ENCODE assay signal across 11 mouse cellular contexts in the genomic region with DNA sequence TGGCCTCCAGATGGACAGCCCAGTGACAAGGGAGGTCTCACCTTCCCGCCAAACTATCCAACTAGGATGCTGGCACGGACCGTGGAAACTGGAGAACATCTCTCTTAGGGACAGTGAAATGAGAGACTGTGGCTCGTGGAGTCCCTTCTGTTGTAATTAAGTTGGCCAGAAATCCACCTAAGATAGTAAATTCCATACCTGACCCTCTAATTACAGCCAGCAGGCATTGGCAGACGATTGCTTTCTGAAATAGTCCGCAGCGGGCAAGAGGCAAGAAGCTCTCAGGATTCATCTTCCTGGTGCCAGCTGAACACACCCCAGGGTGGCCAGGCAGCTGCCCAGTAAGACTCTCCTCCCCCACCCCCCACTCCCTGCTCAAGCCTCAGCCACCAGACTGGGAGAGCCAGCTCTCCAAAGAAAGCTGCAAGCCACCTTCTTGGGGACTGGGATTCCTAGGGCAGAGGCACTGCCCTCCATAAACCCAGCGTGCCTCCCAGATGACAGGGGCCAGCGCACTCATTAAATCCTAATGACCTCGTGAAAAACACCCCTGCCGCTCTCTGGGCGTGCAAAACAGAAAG. TPM values are rescaled to one million over a fixed set of nuclear protein-coding genes. Genes with fewer than 3 reads are reported as not detected.
DNase-seq lines count a peak whose midpoint lies in the region; ATAC-seq lines count a peak whose summit lies in the region.
"Had no signal": no experiment of that assay in that cellular context is flagged by ENCODE, and none has a peak within 500 bp of the region (broad histone marks: within the 10 kb centered on the region; RNA-seq: fewer than 3 reads in every experiment).

No protein-coding gene starts in this region.

- no peaks in the 10 kb centered on the region; the same call in 1 of the 2 replicates for H3K4me1 ChIP-seq in hindbrain, embryonic 11.5 days (replicated peaks; ENCODE audit: control insufficient read depth, insufficient read depth, low read length)
- peaks cover 14% of the 10 kb centered on the region for H3K4me1 ChIP-seq in neural tube, embryonic 15.5 days

- intact Hi-C loops in left cerebral cortex, postnatal 4 days (cut with DNase I): no loop called here
- intact Hi-C loops in left cerebral cortex, postnatal 25 days (cut with DNase I): no loop called here

- H3K4me2 ChIP-seq in hindbrain, embryonic 11.5 days (replicated peaks; ENCODE audit: low read depth, low read length): no peak overlapping the region
- no peak overlapping the region for H3K4me2 ChIP-seq in neural tube, embryonic 15.5 days

- H3K27ac ChIP-seq in hindbrain, embryonic 11.5 days (ENCODE audit: low read depth, low read length): no peak overlapping the region
- H3K27ac ChIP-seq in neural tube, embryonic 15.5 days (replicated peaks): no peak overlapping the region
- H3K27ac ChIP-seq: liver, embryonic 14.5 days had no signal

- WGBS in hindbrain, embryonic 11.5 days: 49% methylated on average over 12 of the region's 12 CpGs
- 20% methylated on average over 12 of the region's 12 CpGs for whole genome bisulfite sequencing in neural tube, embryonic 15.5 days

- no peaks in the 10 kb centered on the region for H3K36me3 ChIP-seq in hindbrain, embryonic 11.5 days (ENCODE audit: control insufficient read depth, insufficient read depth, low read length)
- H3K36me3 ChIP-seq in neural tube, embryonic 15.5 days: no peaks in the 10 kb centered on the region

- H3K27me3 ChIP-seq in hindbrain, embryonic 11.5 days (ENCODE audit: control insufficient read depth, insufficient read depth, low read length): no peaks in the 10 kb centered on the region
- no peaks in the 10 kb centered on the region for H3K27me3 ChIP-seq in neural tube, embryonic 15.5 days (replicated peaks)
- H3K27me3 ChIP-seq: CH12.LX had no signal

- peak; percentile 93 for DNase-seq in left cerebral cortex, postnatal 4 days
- DNase-seq in left cerebral cortex, postnatal 25 days (ENCODE audit: low spot score in 2 of 2): no peak
- DNase-seq in cerebellum, postnatal 36 days: peak; percentile 75 to 76
- DNase-seq in hindbrain, embryonic 11.5 days (ENCODE audit: low spot score): peak; percentile 19
- no peak for DNase-seq in layer of hippocampus, adult 9-11 months
- no peak for DNase-seq in lung, postnatal 4 days
- DNase-seq in left cerebral cortex, adult 8-10 months (ENCODE audit: low spot score in 2 of 2): no peak
- DNase-seq: heart, adult 18-20 months had no signal

- ATAC-seq in hindbrain, embryonic 11.5 days (ENCODE audit: low FRiP score): 0 out of 2 replicates have a peak, but pooled peaks have one; percentile 17
- ATAC-seq in neural tube, embryonic 15.5 days (ENCODE audit: low FRiP score): no peak

- H3K4me3 ChIP-seq in hindbrain, embryonic 11.5 days (ENCODE audit: low read depth, low read length): no peak overlapping the region
- no peak overlapping the region for H3K4me3 ChIP-seq in neural tube, embryonic 15.5 days (replicated peaks)

- no peaks in the 10 kb centered on the region for H3K9me3 ChIP-seq in hindbrain, embryonic 11.5 days (ENCODE audit: control insufficient read depth, low read length)
- H3K9me3 ChIP-seq in neural tube, embryonic 15.5 days (replicated peaks): no peaks in the 10 kb centered on the region

- H3K9ac ChIP-seq in hindbrain, embryonic 11.5 days (ENCODE audit: low read depth, low read length): no peak overlapping the region
- H3K9ac ChIP-seq in neural tube, embryonic 15.5 days (replicated peaks): 0 out of 2 replicates have a peak overlapping the region, but pooled peaks have one; percentile 4
- H3K9ac ChIP-seq: liver, embryonic 14.5 days had no signal

RNA-seq across cellular contexts. Expression of gene Gli2, which starts 51.9 kb away (rescaled TPM):
- 1 to 10 TPM; 2.9 to 3.3 TPM for total RNA-seq in left cerebral cortex, postnatal 4 days (2021)
- total RNA-seq in left cerebral cortex, postnatal 25 days (2021): 1 to 10 TPM; 2.7 to 3.4 TPM
- 7.1 and 8.7 TPM in 2 replicates for polyA plus RNA-seq in hindbrain, embryonic 11.5 days (2014; fragmentation: Nextera tagmentation; extraction: Ambion mirVana)
- polyA plus RNA-seq in neural tube, embryonic 15.5 days (2015; fragmentation: Nextera tagmentation; extraction: Ambion mirVana): 1.6 and 3.1 TPM in 2 replicates
- 1 to 10 TPM; 3.0 to 3.9 (median 3.4) TPM for total RNA-seq in left cerebral cortex, adult 8-10 months (2022)
- total RNA-seq: CH12.LX had no signal

Comparison
In these comparisons a context has a peak if more than half of its experiments do, and no peak if none do; other contexts are left out.
1. DNase-seq: peak in left cerebral cortex, postnatal 4 days (single experiment), cerebellum, postnatal 36 days (2 of 2) and hindbrain, embryonic 11.5 days (single experiment); none in left cerebral cortex, postnatal 25 days (0 of 2), layer of hippocampus, adult 9-11 months (single experiment), lung, postnatal 4 days (0 of 2) and left cerebral cortex, adult 8-10 months (0 of 2).